Mouse (Mus musculus) limb, embryonic 15.5 days (tissue): Measurements from ENCODE around the gene Plekha5. TPM values are rescaled to one million over a fixed set of nuclear protein-coding genes. Genes with fewer than 3 reads are reported as not detected.

ENCODE experiments used
- ATAC-seq: fragments of 200-750 bp; cut with Nextera tagmentation; 2 replicates; pipeline ENCODE4 v1.8.0; 2017; ENCODE audit warnings: low read depth, moderate TSS enrichment; ENCODE audit not compliant: insufficient number of reproducible peaks, low FRiP score, low TSS enrichment
- H3K27ac ChIP-seq: fragments of 300-500 bp; sonication (generic); 2 replicates; pipeline ENCODE4 v1.5.1; 2015; ENCODE audit warnings: moderate library complexity, mild to moderate bottlenecking, inconsistent platforms
- H3K27me3 ChIP-seq: fragments of 300-500 bp; sonication (generic); 2 replicates; pipeline ENCODE4 v1.6.1; 2015; ENCODE audit warnings: inconsistent platforms
- H3K36me3 ChIP-seq: fragments of 300-500 bp; sonication (generic); 2 replicates; pipeline ENCODE4 v1.6.1; 2015; ENCODE audit warnings: inconsistent platforms
- H3K4me1 ChIP-seq: fragments of 300-500 bp; sonication (generic); 2 replicates; pipeline ENCODE4 v1.6.1; 2015; ENCODE audit warnings: inconsistent platforms
- H3K4me2 ChIP-seq: fragments of 300-500 bp; sonication (generic); 2 replicates; pipeline ENCODE4 v1.6.1; 2015; ENCODE audit warnings: mild to moderate bottlenecking, inconsistent platforms
- H3K4me3 ChIP-seq: fragments of 300-500 bp; sonication (generic); 2 replicates; pipeline ENCODE4 v1.5.1; 2015; ENCODE audit warnings: mild to moderate bottlenecking, inconsistent platforms
- H3K9ac ChIP-seq: fragments of 300-500 bp; sonication (generic); 2 replicates; pipeline ENCODE4 v1.6.1; 2015; ENCODE audit warnings: inconsistent platforms
- H3K9me3 ChIP-seq: fragments of 300-500 bp; sonication (generic); 2 replicates; pipeline ENCODE4 v1.6.1; 2016; ENCODE audit warnings: inconsistent platforms
- WGBS: fragments of 180-500 bp; shearing (Covaris S2); methylation state at CpG from one replicate; pipeline ENCODE4 v1.1.7; 2015; 5-methylcytosine and 5-hydroxymethylcytosine counted together
- polyA plus RNA-seq: library from polyadenylated mRNA; unstranded; fragments of >200 nt; fragmentation: Nextera tagmentation; extraction: Ambion mirVana; gene quantifications from 2 replicates; pipeline ENCODE4 v1.2.1, GENCODE M21; 2015

Gene Plekha5
- polyA plus RNA-seq, 1 experiment from 2014 or later = 47.2 TPM

DNA sequence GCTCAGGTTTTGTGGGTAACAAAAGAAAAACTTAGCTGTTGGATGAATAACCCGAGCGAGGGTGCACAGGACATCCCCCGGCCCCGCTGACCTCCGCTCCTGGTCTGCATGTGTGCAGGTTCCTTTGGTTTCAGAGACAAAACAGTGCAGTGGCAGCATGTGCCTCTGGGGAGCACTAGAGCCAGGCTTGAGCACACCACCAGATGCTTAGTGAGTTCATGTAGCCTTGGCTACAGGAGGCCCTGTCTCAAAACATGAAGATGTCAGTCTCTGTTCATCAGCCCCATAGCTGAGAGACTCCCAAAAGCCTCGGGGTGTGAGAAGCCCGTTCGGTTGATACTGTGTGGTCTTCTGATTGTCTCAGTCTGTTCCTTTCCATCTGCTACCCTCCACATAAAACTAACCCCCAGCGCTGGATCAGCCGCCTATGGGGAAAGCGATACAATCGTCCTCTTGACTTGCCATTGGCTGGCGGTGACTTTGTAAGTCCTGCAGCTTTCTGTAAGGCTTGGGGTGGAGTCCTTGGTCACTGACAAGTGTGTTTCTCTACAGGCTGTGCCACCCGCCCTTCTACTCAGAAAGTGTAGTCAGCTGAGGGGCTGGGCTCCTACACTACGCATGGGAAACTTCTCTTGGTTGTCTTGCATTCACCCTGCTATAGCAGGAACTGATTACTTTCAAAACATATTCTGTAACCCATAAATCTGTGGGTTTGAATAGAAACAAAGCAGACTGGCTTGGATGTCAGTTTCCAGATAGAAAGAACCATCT is 32.7 kb downstream of the Plekha5 start:
- Histone ChIP-seq H3K4me3 (no peak overlapping the region), H3K9ac (no peak overlapping the region), H3K9me3 (no peaks in the 10 kb centered on the region), H3K27ac (no peak overlapping the region), H3K4me1 (0 out of 2 replicates have a peak, but pooled peaks cover 6% of the 10 kb centered on the region), H3K4me2 (no peak overlapping the region), H3K27me3 (no peaks in the 10 kb centered on the region), H3K36me3 (peaks cover 4% of the 10 kb centered on the region; the same call in 1 of the 2 replicates)
- ATAC-seq = no peak
- 86% methylated on average over 15 of the region's 15 CpGs for WGBS

DNA sequence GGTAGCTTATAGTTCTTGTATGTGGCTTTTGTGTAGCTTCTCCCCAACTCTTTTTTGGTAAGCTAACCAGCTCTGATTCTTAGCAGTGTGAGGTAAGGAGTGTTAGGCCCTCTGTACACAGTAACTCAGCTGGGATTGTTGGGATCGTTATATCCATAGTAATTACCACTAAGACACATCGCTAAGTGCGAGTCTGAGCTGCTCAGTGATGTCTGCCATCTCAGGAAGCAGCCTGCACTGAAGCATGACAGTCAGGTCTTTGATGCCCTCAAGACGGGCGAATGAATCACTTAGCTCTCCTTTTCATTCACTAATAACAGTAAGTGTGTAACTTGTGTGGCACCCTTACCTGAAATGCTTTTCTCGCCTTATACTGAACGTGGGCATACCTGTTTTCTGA is 36.5 kb downstream of the Plekha5 start:
- 78% methylated on average over 7 of the region's 7 CpGs for WGBS
- Histone ChIP-seq H3K4me2 (no peak overlapping the region), H3K4me3 (no peak overlapping the region), H3K9me3 (no peaks in the 10 kb centered on the region), H3K4me1 (0 out of 2 replicates have a peak, but pooled peaks cover 6% of the 10 kb centered on the region), H3K27me3 (no peaks in the 10 kb centered on the region), H3K36me3 (no peaks in the 10 kb centered on the region), H3K27ac (no peak overlapping the region), H3K9ac (no peak overlapping the region)
- no peak for ATAC-seq

DNA sequence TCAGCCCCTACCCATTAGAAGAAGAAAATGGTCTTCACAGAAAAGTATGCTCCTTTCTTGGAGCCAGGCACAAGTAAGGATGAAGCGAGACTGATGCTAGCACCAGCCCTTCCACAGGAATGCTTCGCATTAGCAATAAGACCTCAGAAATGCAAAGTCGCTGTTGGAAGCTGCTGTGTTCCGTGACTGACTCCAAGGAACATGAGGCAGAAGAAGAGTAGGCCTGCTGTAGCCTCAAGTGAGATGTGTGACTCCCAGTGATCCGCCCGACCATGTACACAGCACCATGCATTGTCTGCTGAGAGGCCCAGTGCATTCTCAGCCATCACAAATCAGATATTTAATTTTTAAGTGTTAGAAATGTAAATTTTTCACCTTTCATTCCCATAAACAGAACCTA is 41.0 kb downstream of the Plekha5 start:
- 80% methylated on average over 6 of the region's 6 CpGs for WGBS

DNA sequence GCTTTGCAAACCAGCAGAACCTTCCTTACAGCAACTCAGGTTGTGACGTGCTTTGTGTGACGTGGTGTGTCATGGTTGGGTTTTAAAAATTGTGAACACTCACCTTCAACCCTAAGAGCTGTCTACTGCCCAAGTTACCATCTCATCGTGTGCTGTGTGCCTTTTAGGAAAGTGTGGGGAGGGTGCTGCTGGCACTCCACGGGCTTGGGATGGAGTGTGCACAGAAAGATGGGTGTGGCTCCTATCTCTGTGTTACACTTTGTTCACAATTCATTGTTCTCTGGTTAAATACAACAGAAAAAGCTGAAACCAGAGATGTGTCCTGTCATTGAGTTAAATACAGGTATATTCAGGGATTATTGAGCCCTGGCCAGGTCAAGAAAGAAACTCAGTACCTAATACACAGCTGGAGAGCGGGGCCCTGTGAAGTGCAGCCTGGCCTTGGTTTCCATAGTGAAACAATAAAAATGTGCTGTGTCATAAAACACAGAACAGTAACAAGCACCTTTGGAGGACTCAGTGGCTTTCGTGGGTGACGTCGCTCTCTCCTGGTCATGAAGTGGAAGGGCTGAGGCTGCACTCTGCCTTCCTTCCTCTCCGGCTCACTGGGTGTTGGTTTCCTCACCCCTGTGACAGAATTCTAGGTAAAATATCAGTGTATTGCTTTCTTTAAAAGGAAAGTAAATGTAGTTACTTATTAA is 42.2 kb downstream of the Plekha5 start:
- Histone ChIP-seq H3K4me1 (peaks cover 6% of the 10 kb centered on the region), H3K36me3 (no peaks in the 10 kb centered on the region), H3K4me3 (no peak overlapping the region), H3K9ac (no peak overlapping the region), H3K27me3 (no peaks in the 10 kb centered on the region), H3K27ac (no peak overlapping the region), H3K9me3 (no peaks in the 10 kb centered on the region), H3K4me2 (no peak overlapping the region)
- WGBS = 57% methylated on average over 9 of the region's 9 CpGs
- peak; percentile 40; the same call in 1 of the 2 replicates for ATAC-seq

More for the DNA sequence above, 41.0 kb downstream of the Plekha5 start:
- H3K9me3 ChIP-seq = no peaks in the 10 kb centered on the region
- H3K9ac ChIP-seq = no peak overlapping the region
- H3K27me3 ChIP-seq = no peaks in the 10 kb centered on the region
- no peak overlapping the region for H3K4me2 ChIP-seq
- H3K4me3 ChIP-seq = no peak overlapping the region
- H3K36me3 ChIP-seq = no peaks in the 10 kb centered on the region
- no peak for ATAC-seq
- no peak overlapping the region for H3K27ac ChIP-seq
- peaks cover 6% of the 10 kb centered on the region for H3K4me1 ChIP-seq

DNA sequence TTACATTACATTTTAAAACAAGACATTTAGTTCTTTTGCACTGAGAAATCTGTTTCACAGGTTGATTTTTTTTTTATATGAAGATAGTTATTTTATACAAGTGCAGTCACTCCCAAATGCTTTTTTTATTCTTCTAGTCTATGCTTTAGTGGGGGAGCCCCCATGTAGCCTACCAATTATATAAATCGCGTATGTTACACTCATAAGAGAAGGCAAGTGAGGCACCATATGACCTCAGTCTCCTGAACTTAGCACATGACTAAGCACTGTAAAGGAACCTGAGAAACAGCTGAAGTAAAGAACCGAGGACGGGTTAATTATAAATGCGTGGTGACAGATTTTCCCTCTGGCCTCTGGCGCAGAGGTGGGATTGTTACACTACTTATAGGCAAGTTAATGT is 43.0 kb downstream of the Plekha5 start:
- Histone ChIP-seq H3K36me3 (no peaks in the 10 kb centered on the region), H3K4me1 (peaks cover 6% of the 10 kb centered on the region), H3K4me3 (no peak overlapping the region), H3K9me3 (no peaks in the 10 kb centered on the region), H3K4me2 (no peak overlapping the region), H3K27me3 (no peaks in the 10 kb centered on the region), H3K27ac (no peak overlapping the region), H3K9ac (no peak overlapping the region)
- ATAC-seq = no peak
- WGBS = 54% methylated on average over 6 of the region's 6 CpGs

DNA sequence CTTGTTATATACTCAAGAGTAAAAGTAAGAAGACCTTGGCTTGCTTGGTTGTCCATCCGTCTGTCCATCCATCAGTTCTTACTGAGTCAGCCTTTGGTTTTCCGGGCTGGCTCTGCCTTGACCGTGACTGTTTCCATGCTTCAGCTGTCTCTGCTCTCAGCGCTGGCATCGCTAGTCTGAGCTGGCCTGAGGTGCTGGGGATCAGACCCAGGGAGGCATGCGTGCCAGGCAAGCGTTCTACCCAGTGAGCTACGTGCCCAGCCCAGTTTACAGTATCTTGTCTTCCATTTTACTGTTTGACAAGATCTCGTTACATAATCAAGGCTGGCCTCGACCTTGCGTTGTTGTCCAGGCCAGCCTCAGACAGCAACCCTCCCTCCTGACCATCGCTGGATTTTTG is 44.0 kb downstream of the Plekha5 start:
- Histone ChIP-seq H3K9ac (no peak overlapping the region), H3K36me3 (no peaks in the 10 kb centered on the region), H3K27me3 (no peaks in the 10 kb centered on the region), H3K4me2 (no peak overlapping the region), H3K4me1 (peaks cover 6% of the 10 kb centered on the region), H3K4me3 (no peak overlapping the region), H3K27ac (no peak overlapping the region), H3K9me3 (no peaks in the 10 kb centered on the region)
- WGBS = 95% methylated on average over 12 of the region's 12 CpGs
- no peak for ATAC-seq

DNA sequence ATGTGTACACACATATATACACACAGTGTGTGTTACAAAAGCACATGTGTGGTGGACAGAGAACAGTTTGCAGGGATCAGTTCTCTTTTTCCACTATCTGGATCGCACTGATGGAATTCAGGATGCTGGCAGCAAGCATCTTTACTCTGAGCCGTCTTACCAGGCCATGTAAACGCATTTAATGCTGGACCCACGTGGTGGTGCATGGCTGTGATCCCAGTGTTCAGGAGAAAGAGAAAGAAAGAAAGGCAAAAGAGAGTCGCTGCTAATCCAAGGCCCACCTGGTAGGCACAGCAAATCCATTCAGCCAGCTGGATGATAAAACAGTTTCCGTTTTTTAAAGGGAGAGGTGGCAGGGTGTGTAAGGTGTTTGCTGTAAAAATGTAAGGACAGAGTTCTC is 45.9 kb downstream of the Plekha5 start:
- H3K4me1 ChIP-seq = peaks cover 6% of the 10 kb centered on the region
- H3K4me3 ChIP-seq = no peak overlapping the region
- H3K9ac ChIP-seq = no peak overlapping the region
- H3K4me2 ChIP-seq = no peak overlapping the region
- no peaks in the 10 kb centered on the region for H3K27me3 ChIP-seq
- no peak for ATAC-seq
- 51% methylated on average over 6 of the region's 6 CpGs for WGBS
- H3K9me3 ChIP-seq = no peaks in the 10 kb centered on the region
- no peaks in the 10 kb centered on the region for H3K36me3 ChIP-seq
- no peak overlapping the region for H3K27ac ChIP-seq

DNA sequence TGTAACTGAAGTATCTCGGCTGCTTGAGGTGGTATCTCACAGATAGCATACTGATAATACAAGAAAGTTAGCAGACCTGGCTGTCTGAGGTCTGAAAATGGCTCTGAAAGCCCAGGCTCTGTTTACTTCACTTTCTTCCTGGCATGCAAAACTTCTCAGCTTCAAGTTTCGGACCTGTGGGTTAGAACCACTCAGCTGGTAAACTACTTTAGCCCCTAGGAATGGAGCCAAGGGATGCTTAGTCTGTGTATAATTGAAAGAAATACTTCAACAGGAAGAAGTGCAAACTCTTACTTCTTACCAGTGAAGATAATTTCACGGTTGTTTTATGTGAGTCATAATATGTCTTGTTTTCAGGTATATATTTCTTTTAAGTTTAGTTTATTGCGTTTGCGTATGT is 47.9 kb downstream of the Plekha5 start:
- H3K4me2 ChIP-seq = no peak overlapping the region
- no peaks in the 10 kb centered on the region for H3K36me3 ChIP-seq
- no peak overlapping the region for H3K27ac ChIP-seq
- WGBS = 78% methylated on average over 5 of the region's 5 CpGs
- H3K27me3 ChIP-seq = no peaks in the 10 kb centered on the region
- no peak overlapping the region for H3K9ac ChIP-seq
- H3K4me1 ChIP-seq = no peaks in the 10 kb centered on the region
- no peaks in the 10 kb centered on the region for H3K9me3 ChIP-seq
- ATAC-seq = no peak
- no peak overlapping the region for H3K4me3 ChIP-seq

DNA sequence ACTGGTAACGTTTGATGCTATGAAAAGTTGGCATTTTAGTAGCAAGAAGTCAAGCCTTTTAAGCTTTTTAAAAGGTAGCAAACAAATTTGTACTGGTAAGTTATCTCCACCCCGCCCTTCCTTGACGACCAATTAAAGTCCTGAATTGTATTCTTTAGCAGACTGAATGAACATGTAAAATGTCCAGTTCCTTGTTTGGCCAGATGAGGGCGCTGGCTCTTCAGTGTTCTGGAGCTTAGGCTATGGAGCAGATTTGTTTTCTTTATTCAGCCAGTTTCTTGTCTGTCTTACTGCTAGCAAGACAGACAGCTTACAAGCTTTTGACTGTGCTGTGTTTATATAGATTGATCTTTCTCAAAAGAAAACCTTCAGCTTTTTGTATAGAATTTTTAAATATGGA is 48.5 kb downstream of the Plekha5 start:
- no peak for ATAC-seq
- 63% methylated on average over 4 of the region's 4 CpGs for WGBS

DNA sequence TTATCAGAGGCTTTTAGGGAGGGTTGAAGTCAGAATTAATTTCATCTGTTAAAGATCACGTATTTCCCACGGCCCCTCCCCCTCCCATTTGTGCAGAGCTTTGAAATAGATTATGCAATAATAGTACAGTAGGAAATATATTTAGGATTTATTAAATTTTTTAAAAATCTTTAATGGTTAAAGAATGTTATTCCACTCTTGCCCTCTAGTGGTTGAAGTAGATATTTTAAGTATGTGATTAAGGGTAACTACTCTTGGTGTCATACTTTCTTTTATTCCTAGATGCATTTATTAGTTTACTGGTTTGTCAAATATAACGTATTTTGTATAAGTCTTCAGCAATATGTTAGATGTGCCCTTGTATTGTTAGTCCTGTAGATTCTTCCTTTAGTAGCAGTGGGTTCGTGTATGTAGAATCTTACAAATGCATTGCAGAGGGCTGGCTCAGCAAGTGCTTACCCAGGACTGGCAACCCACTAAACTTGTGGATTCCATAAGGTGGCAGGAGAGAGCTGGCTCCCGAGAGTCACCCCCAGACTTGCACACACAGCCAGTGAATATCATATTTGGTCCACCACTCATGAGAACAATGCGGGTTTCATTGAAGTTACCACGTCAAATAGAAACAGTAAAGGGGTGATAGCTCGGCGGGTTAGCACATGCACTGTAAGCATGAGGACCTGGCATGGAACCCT is 51.7 kb downstream of the Plekha5 start:
- ATAC-seq = no peak
- H3K36me3 ChIP-seq = no peaks in the 10 kb centered on the region

More for the DNA sequence above, 48.5 kb downstream of the Plekha5 start:
- H3K9ac ChIP-seq = no peak overlapping the region
- no peaks in the 10 kb centered on the region for H3K36me3 ChIP-seq
- H3K4me1 ChIP-seq = peaks cover 1% of the 10 kb centered on the region; the same call in 1 of the 2 replicates
- H3K4me3 ChIP-seq = no peak overlapping the region
- H3K27ac ChIP-seq = no peak overlapping the region
- H3K27me3 ChIP-seq = no peaks in the 10 kb centered on the region
- no peaks in the 10 kb centered on the region for H3K9me3 ChIP-seq
- no peak overlapping the region for H3K4me2 ChIP-seq

DNA sequence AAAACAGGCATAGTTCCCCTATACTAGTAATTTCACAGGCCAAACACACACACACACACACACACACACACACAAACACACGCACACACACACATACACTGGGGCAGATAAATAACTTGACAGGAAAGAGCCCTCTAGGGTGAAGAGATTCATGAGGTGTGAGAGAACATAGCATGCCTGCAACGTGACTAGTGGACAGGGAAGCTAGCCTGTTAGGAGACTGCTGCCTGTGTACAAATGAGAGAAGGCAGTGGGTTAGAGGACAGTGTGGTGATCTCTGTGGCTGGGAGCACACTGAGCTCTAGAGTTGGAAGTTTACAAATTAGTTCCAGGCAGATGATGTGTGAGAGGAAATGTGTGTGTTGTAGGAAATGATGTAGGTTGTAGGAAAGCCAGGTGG is 53.1 kb downstream of the Plekha5 start:
- H3K27me3 ChIP-seq = no peaks in the 10 kb centered on the region
- H3K9me3 ChIP-seq = no peaks in the 10 kb centered on the region
- H3K27ac ChIP-seq = no peak overlapping the region
- H3K36me3 ChIP-seq = no peaks in the 10 kb centered on the region
- H3K4me2 ChIP-seq = no peak overlapping the region
- no peak for ATAC-seq
- WGBS = 37% methylated on average over 2 of the region's 2 CpGs
- no peak overlapping the region for H3K9ac ChIP-seq
- H3K4me3 ChIP-seq = no peak overlapping the region
- peaks cover 4% of the 10 kb centered on the region; the same call in 1 of the 2 replicates for H3K4me1 ChIP-seq

More for the DNA sequence above, 51.7 kb downstream of the Plekha5 start:
- H3K4me2 ChIP-seq = no peak overlapping the region
- no peaks in the 10 kb centered on the region for H3K27me3 ChIP-seq
- no peaks in the 10 kb centered on the region for H3K9me3 ChIP-seq
- H3K4me1 ChIP-seq = peaks cover 4% of the 10 kb centered on the region; the same call in 1 of the 2 replicates
- no peak overlapping the region for H3K4me3 ChIP-seq
- no peak overlapping the region for H3K9ac ChIP-seq
- WGBS = 81% methylated on average over 9 of the region's 9 CpGs
- H3K27ac ChIP-seq = no peak overlapping the region

DNA sequence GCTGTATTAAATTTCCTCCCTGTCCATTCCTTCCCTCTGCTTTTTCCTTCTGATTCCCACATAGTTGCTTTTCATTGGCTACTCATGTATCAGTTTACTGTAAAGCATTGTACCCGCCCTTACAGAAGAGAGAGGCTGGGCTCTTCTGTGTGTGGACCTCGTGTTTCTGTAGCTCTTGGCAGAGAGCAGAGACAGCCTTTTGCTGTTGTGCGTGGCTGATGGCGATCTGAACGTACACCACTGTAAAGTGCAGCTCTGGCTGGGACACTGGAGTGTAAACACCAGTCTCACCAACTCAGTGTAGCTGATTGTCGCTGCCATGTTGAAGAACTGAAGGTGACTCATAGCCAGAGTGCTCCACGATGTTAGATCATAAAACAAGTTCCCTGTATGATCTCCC is 54.2 kb downstream of the Plekha5 start:
- Histone ChIP-seq H3K27ac (no peak overlapping the region), H3K36me3 (no peaks in the 10 kb centered on the region), H3K9me3 (no peaks in the 10 kb centered on the region), H3K4me2 (no peak overlapping the region), H3K4me1 (peaks cover 4% of the 10 kb centered on the region; the same call in 1 of the 2 replicates), H3K27me3 (no peaks in the 10 kb centered on the region), H3K4me3 (no peak overlapping the region), H3K9ac (no peak overlapping the region)
- 44% methylated on average over 7 of the region's 7 CpGs for WGBS
- no peak for ATAC-seq
